Comparison of ENCODE assay signal across 9 mouse cellular contexts in the genomic region with DNA sequence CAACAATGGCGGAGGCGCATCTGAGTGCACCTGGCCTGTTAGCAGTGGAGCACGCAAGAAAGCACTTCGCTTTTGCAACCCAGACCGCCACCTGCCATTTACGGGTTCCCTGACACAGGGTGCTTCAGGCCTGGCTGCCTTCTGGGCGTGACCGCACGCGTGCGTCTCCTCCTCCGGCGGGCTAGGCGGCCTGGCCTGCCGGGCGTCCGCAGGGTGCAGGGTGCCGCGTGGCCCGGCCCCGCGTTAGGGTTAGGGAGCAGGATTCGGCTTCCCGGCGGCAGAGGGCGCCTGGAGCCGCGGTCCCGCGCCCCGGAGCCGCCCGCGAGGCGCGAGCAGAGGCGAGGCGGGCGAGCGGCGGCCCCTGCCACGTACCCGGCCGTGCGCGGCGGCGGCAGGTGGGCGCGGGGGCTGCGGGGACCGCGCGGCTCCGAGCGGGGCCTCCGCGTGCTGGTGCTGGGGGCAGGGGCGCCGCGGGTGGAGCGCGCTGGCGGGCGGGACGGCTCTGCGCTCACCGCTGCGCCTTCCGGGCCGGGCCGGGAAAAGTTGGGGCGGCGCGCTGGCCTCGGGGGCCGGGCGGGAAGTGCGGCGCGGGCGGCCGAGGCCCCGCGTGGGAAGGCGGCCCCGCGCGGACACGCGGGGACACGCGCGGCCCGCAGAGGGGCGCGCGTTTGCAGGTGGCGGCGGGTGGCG. TPM values are rescaled to one million over a fixed set of nuclear protein-coding genes. Genes with fewer than 3 reads are reported as not detected.
DNase-seq lines count a peak whose midpoint lies in the region; ATAC-seq and TF ChIP-seq lines count a peak whose summit lies in the region.
"Had no signal": no experiment of that assay in that cellular context is flagged by ENCODE, and none has a peak within 500 bp of the region (broad histone marks: within the 10 kb centered on the region; RNA-seq: fewer than 3 reads in every experiment).

Smco4 (plus strand) TSS at position 198 of the 690 bp plus-strand sequence.

- TF ChIP-seq CTCF in kidney, adult 2 months (conservative IDR thresholded peaks at IDR 0.05; ENCODE audit: insufficient read depth, insufficient read length, low read depth, low read length) = peak; percentile 54

- H3K4me1 ChIP-seq in embryonic facial prominence, embryonic 10.5 days = peaks cover 42% of the 10 kb centered on the region
- peaks cover 33% of the 10 kb centered on the region for H3K4me1 ChIP-seq in kidney, adult 2 months (ENCODE audit: control insufficient read depth, insufficient read depth, low read length)
- H3K4me1 ChIP-seq in liver, embryonic 11.5 days (replicated peaks; ENCODE audit: control insufficient read depth, insufficient read depth, low read length) = peaks cover 28% of the 10 kb centered on the region
- peaks cover 14% of the 10 kb centered on the region for H3K4me1 ChIP-seq in stomach, embryonic 15.5 days

- peak; percentile 89 for ATAC-seq in liver, embryonic 11.5 days (replicated peaks; ENCODE audit: low FRiP score)
- ATAC-seq in stomach, embryonic 15.5 days (ENCODE audit: insufficient read depth, low FRiP score, low read depth) = peak; percentile 83

- WGBS in embryonic facial prominence, embryonic 10.5 days = 3% methylated on average over 101 of the region's 101 CpGs
- 2% methylated on average over 98 of the region's 101 CpGs for whole genome bisulfite sequencing in kidney, adult 2 months
- WGBS in liver, embryonic 11.5 days = 1% methylated on average over 86 of the region's 101 CpGs
- WGBS in stomach, embryonic 15.5 days = under 1% methylated on average over 78 of the region's 101 CpGs

- H3K27ac ChIP-seq in embryonic facial prominence, embryonic 10.5 days (replicated peaks) = peak within 1 kb of the TSS; percentile 95
- H3K27ac ChIP-seq in kidney, adult 2 months (ENCODE audit: insufficient read depth, low read depth, low read length) = peak within 1 kb of the TSS; percentile 76
- H3K27ac ChIP-seq in liver, embryonic 11.5 days (ENCODE audit: low read depth, low read length) = peak within 1 kb of the TSS; percentile 73
- H3K27ac ChIP-seq in stomach, embryonic 15.5 days = peak within 1 kb of the TSS; percentile 73

- peak within 1 kb of the TSS; percentile 90 for H3K9ac ChIP-seq in liver, embryonic 11.5 days (ENCODE audit: low read depth, low read length)
- peak within 1 kb of the TSS; percentile 75; the same call in 1 of the 2 replicates for H3K9ac ChIP-seq in stomach, embryonic 15.5 days

- H3K36me3 ChIP-seq in embryonic facial prominence, embryonic 10.5 days (replicated peaks) = no peaks in the 10 kb centered on the region
- no peaks in the 10 kb centered on the region for H3K36me3 ChIP-seq in kidney, adult 2 months (ENCODE audit: control insufficient read depth, insufficient read depth, low read length)
- H3K36me3 ChIP-seq in liver, embryonic 11.5 days (ENCODE audit: control insufficient read depth, insufficient read depth, low read length) = no peaks in the 10 kb centered on the region
- no peaks in the 10 kb centered on the region for H3K36me3 ChIP-seq in myocyte (ENCODE audit: control insufficient read depth, insufficient read depth)
- H3K36me3 ChIP-seq in stomach, embryonic 15.5 days = no peaks in the 10 kb centered on the region
- H3K36me3 ChIP-seq: G1E had no signal

- TF ChIP-seq POLR2A in kidney, adult 2 months (IDR thresholded peaks at IDR 0.05; ENCODE audit: low read depth, low read length) = no peak
- peak; percentile 48 for TF ChIP-seq POLR2A in myocyte (IDR thresholded peaks at IDR 0.05; ENCODE audit: insufficient read length, low read depth)

- H3K9me3 ChIP-seq in embryonic facial prominence, embryonic 10.5 days = no peaks in the 10 kb centered on the region
- H3K9me3 ChIP-seq in liver, embryonic 11.5 days (ENCODE audit: control insufficient read depth, low read length) = no peaks in the 10 kb centered on the region
- no peaks in the 10 kb centered on the region for H3K9me3 ChIP-seq in stomach, embryonic 15.5 days

- DNase-seq in right cerebral cortex, adult 18-20 months = peak; percentile 53
- no peak for DNase-seq in right cerebral cortex, postnatal 36 days (ENCODE audit: low spot score in 2 of 2)
- DNase-seq in embryonic facial prominence, embryonic 10.5 days (ENCODE audit: low spot score) = peak; percentile 83
- peak; percentile 53 for DNase-seq in heart, adult 8-10 months (ENCODE audit: low spot score)
- DNase-seq in kidney, adult 2 months = peak; percentile 89
- peak; percentile 79 for DNase-seq in liver, embryonic 11.5 days (ENCODE audit: low spot score)

- H3K79me2 ChIP-seq in myocyte (ENCODE audit: control insufficient read depth, insufficient read depth) = no peaks in the 10 kb centered on the region

- peak within 1 kb of the TSS; percentile 82 for H3K4me3 ChIP-seq in embryonic facial prominence, embryonic 10.5 days
- peak within 1 kb of the TSS; percentile 83 for H3K4me3 ChIP-seq in kidney, adult 2 months (ENCODE audit: insufficient read depth, low read depth, low read length)
- peak within 1 kb of the TSS; percentile 84 for H3K4me3 ChIP-seq in liver, embryonic 11.5 days (ENCODE audit: low read depth, low read length)
- H3K4me3 ChIP-seq in myocyte = peak within 1 kb of the TSS; percentile 25
- peak within 1 kb of the TSS; percentile 68 for H3K4me3 ChIP-seq in stomach, embryonic 15.5 days (replicated peaks)

- peaks cover 15% of the 10 kb centered on the region; the same call in 1 of the 2 replicates for H3K27me3 ChIP-seq in embryonic facial prominence, embryonic 10.5 days (replicated peaks; ENCODE audit: low read depth, poor library complexity, severe bottlenecking)
- H3K27me3 ChIP-seq in kidney, adult 2 months (replicated peaks; ENCODE audit: control insufficient read depth, insufficient read depth, low read length) = no peaks in the 10 kb centered on the region
- H3K27me3 ChIP-seq in liver, embryonic 11.5 days (replicated peaks; ENCODE audit: control insufficient read depth, insufficient read depth, low read length) = no peaks in the 10 kb centered on the region
- H3K27me3 ChIP-seq in myocyte (ENCODE audit: control insufficient read depth, insufficient read depth, insufficient read length) = no peaks in the 10 kb centered on the region
- no peaks in the 10 kb centered on the region for H3K27me3 ChIP-seq in stomach, embryonic 15.5 days (replicated peaks)

- H3ac ChIP-seq in myocyte (ENCODE audit: control insufficient read depth, insufficient read length) = peak within 1 kb of the TSS; percentile 47

- peak within 1 kb of the TSS; percentile 93 for H3K4me2 ChIP-seq in liver, embryonic 11.5 days
- H3K4me2 ChIP-seq in myocyte (ENCODE audit: low read depth) = peak within 1 kb of the TSS; percentile 79
- peak within 1 kb of the TSS; percentile 77 for H3K4me2 ChIP-seq in stomach, embryonic 15.5 days

TF ChIP-seq in myocyte, 11 proteins besides CTCF, POLR2A, EP300 and RAD21:
- TF ChIP-seq SRF (IDR thresholded peaks at IDR 0.05; ENCODE audit: control insufficient read depth, insufficient read length, low read depth) (no peak), MYOG (IDR thresholded peaks at IDR 0.05; ENCODE audit: control insufficient read depth in 1 of 3, insufficient read depth in 1 of 3, insufficient read length in 2 of 3, low read depth in 2 of 3) (peak in 1 of 3 experiments; percentile 40), E2F4 (IDR thresholded peaks at IDR 0.05; ENCODE audit: insufficient read depth) (peak; percentile 22), MYOD1 (IDR thresholded peaks at IDR 0.05; ENCODE audit: control insufficient read depth in 1 of 3, insufficient read length in 2 of 3, low read depth in 2 of 3) (peak in 1 of 3 experiments; percentile 24), TCF3 (IDR thresholded peaks at IDR 0.05; ENCODE audit: insufficient read length, low read depth) (peak; percentile 0)

RNA-seq across cellular contexts. Expression of gene Smco4, which starts in this region (rescaled TPM):
- polyA plus RNA-seq in embryonic facial prominence, embryonic 10.5 days (2016; fragmentation: Nextera tagmentation; extraction: Ambion mirVana) = 2.5 and 2.6 TPM in 2 replicates
- total RNA-seq in heart, adult 8-10 months (2022) = 10 to 100 TPM; 22.7 to 33.0 (median 28.0) TPM
- 18.5 and 32.0 TPM in 2 replicates for polyA plus RNA-seq in kidney, adult 2 months (2012; rRNA removed)
- 4.5 and 6.6 TPM in 2 replicates for polyA plus RNA-seq in liver, embryonic 11.5 days (2014; fragmentation: Nextera tagmentation; extraction: Ambion mirVana)
- polyA plus RNA-seq in myocyte (2012; fragmentation: generic; extraction: Trizol) = 10.5 TPM
- polyA plus RNA-seq in stomach, embryonic 15.5 days (2015; fragmentation: Nextera tagmentation; extraction: Ambion mirVana) = 4.1 and 4.9 TPM in 2 replicates
- polyA plus RNA-seq: G1E had no signal

Comparison
In these comparisons a context has a peak if more than half of its experiments do, and no peak if none do; other contexts are left out.
1. DNase-seq: peak in right cerebral cortex, adult 18-20 months (single experiment), embryonic facial prominence, embryonic 10.5 days (single experiment), heart, adult 8-10 months (single experiment), kidney, adult 2 months (single experiment) and liver, embryonic 11.5 days (single experiment); none in right cerebral cortex, postnatal 36 days (0 of 2).
2. H3K4me3 ChIP-seq: peak in every context shown above with its lines; median percentile 84 in liver, embryonic 11.5 days; 83 in kidney, adult 2 months; 82 in embryonic facial prominence, embryonic 10.5 days; 68 in stomach, embryonic 15.5 days; 25 in myocyte.
3. Peak in every context shown above with its lines, with median percentiles within 50 percentile points of each other: H3K27ac ChIP-seq and H3K4me2 ChIP-seq.